Comparison of ENCODE assay signal across 8 mouse cellular contexts in genomic region chr11:94385977-94386771, GRCm38 (mm10). TPM values are rescaled to one million over a fixed set of nuclear protein-coding genes. Genes with fewer than 3 reads are reported as not detected.
A peak's percentile ranks its signal among the peaks of the same experiment; 100 is the strongest.
DNase-seq lines count a peak whose midpoint lies in the region; TF ChIP-seq lines count a peak whose summit lies in the region.

No protein-coding gene starts in this region.

- H3K27ac ChIP-seq in gastrocnemius, adult 2 months, result peak overlapping the region; percentile 43; the same call in 1 of the 2 replicates
- peak overlapping the region; percentile 45; the same call in 1 of the 2 replicates for H3K27ac ChIP-seq in small intestine, adult 2 months (ENCODE audit: insufficient read depth, low read depth, low read length)

- intact Hi-C loops in gastrocnemius, adult 2 months (cut with DNase I), result no loop called here
- intact Hi-C loops in heart, postnatal 10 days (cut with DNase I), result no loop called here

- WGBS in small intestine, adult 2 months, result 27% methylated on average over 12 of the region's 12 CpGs

- no peak for TF ChIP-seq CTCF in gastrocnemius, adult 2 months (IDR thresholded peaks at IDR 0.05)
- no peak for TF ChIP-seq CTCF in small intestine, adult 2 months (IDR thresholded peaks at IDR 0.05; ENCODE audit: extremely low read depth, insufficient read length, insufficient replicate concordance, low read depth, low read length)

- H3K36me3 ChIP-seq in small intestine, adult 2 months (ENCODE audit: control insufficient read depth, insufficient read depth, low read length), result no peaks in the 10 kb centered on the region

- peaks cover 34% of the 10 kb centered on the region for H3K4me1 ChIP-seq in small intestine, adult 2 months (ENCODE audit: control insufficient read depth, insufficient read depth, insufficient read length, low read length)

- peak; percentile 33 for DNase-seq in gastrocnemius, adult 2 months
- no peak for DNase-seq in gastrocnemius, postnatal 25 days
- peak; percentile 57 for DNase-seq in brain, adult 2 months (ENCODE audit: low read depth, low spot score)
- peak; percentile 49 to 58 for DNase-seq in heart, postnatal 10 days
- peak; percentile 83 for DNase-seq in kidney, postnatal 10 days
- DNase-seq in lung, postnatal 36 days, result peak; percentile 84
- DNase-seq in frontal cortex, postnatal 36 days (ENCODE audit: low spot score in 2 of 2), result no peak

- TF ChIP-seq POLR2A in small intestine, adult 2 months (IDR thresholded peaks at IDR 0.05; ENCODE audit: low read depth, low read length), result no peak

- peak overlapping the region; percentile 45 for H3K4me3 ChIP-seq in gastrocnemius, adult 2 months
- peak overlapping the region; percentile 10; the same call in 1 of the 2 replicates for H3K4me3 ChIP-seq in small intestine, adult 2 months (ENCODE audit: low read depth, low read length)

- no peaks in the 10 kb centered on the region for H3K27me3 ChIP-seq in small intestine, adult 2 months (ENCODE audit: control insufficient read depth, insufficient read depth, low read length)

RNA-seq across cellular contexts. Expression of gene Abcc3, which starts 6.6 kb away (rescaled TPM):
- total RNA-seq in gastrocnemius, adult 2 months (2021), result under 1 TPM; 0.46 to 0.53 TPM
- total RNA-seq in gastrocnemius, postnatal 25 days (2021), result under 1 TPM; 0.90 to 0.94 TPM
- total RNA-seq in heart, postnatal 10 days (2021), result 1 to 10 TPM; 2.8 TPM
- 42.4 and 188 TPM in 2 replicates for polyA plus RNA-seq in small intestine, adult 2 months (2012; rRNA removed)

RNA-seq across cellular contexts. Expression of gene Ankrd40, which starts 58.4 kb away (rescaled TPM):
- 100 to 1,000 TPM; 203 to 264 TPM for total RNA-seq in gastrocnemius, adult 2 months (2021)
- 100 to 1,000 TPM; 191 to 205 TPM for total RNA-seq in gastrocnemius, postnatal 25 days (2021)
- 100 to 1,000 TPM; 213 to 228 TPM for total RNA-seq in heart, postnatal 10 days (2021)
- polyA plus RNA-seq in small intestine, adult 2 months (2012; rRNA removed), result 41.6 and 73.2 TPM in 2 replicates

Comparison
In these comparisons a context has a peak if more than half of its experiments do, and no peak if none do; other contexts are left out.
1. DNase-seq: peak in gastrocnemius, adult 2 months (single experiment), brain, adult 2 months (single experiment), heart, postnatal 10 days (2 of 2), kidney, postnatal 10 days (single experiment) and lung, postnatal 36 days (single experiment); none in gastrocnemius, postnatal 25 days (single experiment) and frontal cortex, postnatal 36 days (0 of 2).